In genomic region chr16:38319087-38319486, GRCm38 (mm10) we compare ENCODE assay signal across 41 mouse cellular contexts. TPM values are rescaled to one million over a fixed set of nuclear protein-coding genes. Genes with fewer than 3 reads are reported as not detected.
"Had no signal": no experiment of that assay in that cellular context is flagged by ENCODE, and none has a peak within 500 bp of the region (broad histone marks: within the 10 kb centered on the region; RNA-seq: fewer than 3 reads in every experiment).

No protein-coding gene starts in this region.

- H3K9ac ChIP-seq: heart, embryonic 13.5 days; heart, embryonic 15.5 days; hindbrain, embryonic 13.5 days; hindbrain, embryonic 15.5 days; kidney, embryonic 15.5 days; limb, embryonic 12.5 days had no signal

- H3K4me2 ChIP-seq: heart, embryonic 11.5 days; heart, embryonic 13.5 days; heart, embryonic 15.5 days; hindbrain, embryonic 13.5 days; hindbrain, embryonic 15.5 days; kidney, embryonic 15.5 days; limb, embryonic 12.5 days; liver, embryonic 11.5 days had no signal

- H3K4me1 ChIP-seq: heart, embryonic 13.5 days; hindbrain, embryonic 13.5 days; hindbrain, embryonic 15.5 days; kidney, embryonic 15.5 days; limb, embryonic 12.5 days had no signal

- H3K4me3 ChIP-seq: heart, adult 2 months; heart, embryonic 13.5 days; heart, embryonic 15.5 days; hindbrain, embryonic 13.5 days; hindbrain, embryonic 15.5 days; kidney, embryonic 15.5 days; left cerebral cortex, adult 2 months; limb, embryonic 10.5 days; limb, embryonic 12.5 days had no signal

- H3K36me3 ChIP-seq: heart, embryonic 13.5 days; heart, embryonic 15.5 days; hindbrain, embryonic 13.5 days; hindbrain, embryonic 15.5 days; kidney, embryonic 15.5 days; limb, embryonic 10.5 days; limb, embryonic 12.5 days had no signal

- H3K9me3 ChIP-seq: heart, embryonic 13.5 days; heart, embryonic 15.5 days; hindbrain, embryonic 13.5 days; hindbrain, embryonic 15.5 days; kidney, embryonic 15.5 days; limb, embryonic 10.5 days had no signal

- ATAC-seq: hindbrain, postnatal 0 days; intestine, embryonic 16.5 days had no signal

- DNase-seq: gastrocnemius, postnatal 14 days; gastrocnemius, postnatal 36 days; heart, adult 11 months; heart, adult 2 months; heart, postnatal 14 days; heart, postnatal 36 days; kidney, adult 11 months; kidney, adult 2 months; kidney, adult 9 months; kidney, postnatal 14 days; kidney, postnatal 36 days; layer of hippocampus, adult 9-11 months; layer of hippocampus, postnatal 36 days; liver had no signal

- H3K27ac ChIP-seq: heart, adult 2 months; heart, embryonic 13.5 days; heart, embryonic 15.5 days; hindbrain, embryonic 13.5 days; hindbrain, embryonic 15.5 days; hindbrain, postnatal 0 days; kidney, embryonic 15.5 days; kidney, postnatal 0 days; left cerebral cortex, adult 2 months; limb, embryonic 10.5 days; limb, embryonic 12.5 days had no signal

- H3K27me3 ChIP-seq: heart, embryonic 13.5 days; heart, embryonic 15.5 days; hindbrain, embryonic 13.5 days; hindbrain, embryonic 15.5 days; kidney, embryonic 15.5 days; limb, embryonic 12.5 days had no signal

RNA-seq across cellular contexts. Expression of gene Maats1, which starts 22.9 kb away (rescaled TPM):
- total RNA-seq: gastrocnemius, adult 18-20 months; gastrocnemius, adult 8-10 months; gastrocnemius, postnatal 14 days; gastrocnemius, postnatal 36 days; heart, adult 2 months; heart, postnatal 36 days; hematopoietic stem cell, adult 5-6 weeks had no signal
- polyA plus RNA-seq: intestine, embryonic 14.5 days; limb, embryonic 10.5 days had no signal

RNA-seq across cellular contexts. Expression of gene Nr1i2, which starts 24.5 kb away (rescaled TPM):
- total RNA-seq: gastrocnemius, adult 8-10 months; gastrocnemius, postnatal 14 days; gastrocnemius, postnatal 36 days; heart, adult 2 months; heart, postnatal 14 days; heart, postnatal 36 days; hematopoietic stem cell, adult 5-6 weeks; hindbrain, postnatal 0 days; layer of hippocampus, adult 18-20 months; layer of hippocampus, adult 8-10 months; layer of hippocampus, postnatal 14 days; layer of hippocampus, postnatal 36 days; left cerebral cortex, adult 2 months; left cerebral cortex, postnatal 14 days; left cerebral cortex, postnatal 36 days had no signal
- polyA plus RNA-seq: heart, adult 2 months; heart, embryonic 13.5 days; heart, embryonic 15.5 days; heart, postnatal 0 days; hindbrain, embryonic 11.5 days; hindbrain, embryonic 13.5 days; hindbrain, embryonic 15.5 days; limb, embryonic 10.5 days; limb, embryonic 12.5 days had no signal

RNA-seq across cellular contexts. Expression of gene Gm21987, which starts 27.8 kb away (rescaled TPM):
- total RNA-seq: gastrocnemius, adult 18-20 months; gastrocnemius, adult 8-10 months; gastrocnemius, postnatal 14 days; gastrocnemius, postnatal 36 days; heart, adult 2 months; heart, postnatal 36 days; hematopoietic stem cell, adult 5-6 weeks; hindbrain, postnatal 0 days; layer of hippocampus, adult 18-20 months; layer of hippocampus, postnatal 14 days; layer of hippocampus, postnatal 36 days; left cerebral cortex, adult 2 months; left cerebral cortex, postnatal 14 days; left cerebral cortex, postnatal 36 days had no signal
- polyA plus RNA-seq: gonadal fat pad, adult 2 months; heart, adult 2 months; hindbrain, embryonic 11.5 days; hindbrain, embryonic 13.5 days; hindbrain, embryonic 15.5 days; hindbrain, postnatal 0 days; kidney, adult 2 months; kidney, embryonic 15.5 days; kidney, postnatal 0 days; large intestine, adult 2 months; limb, embryonic 10.5 days; limb, embryonic 12.5 days; limb, embryonic 14.5 days; liver, embryonic 11.5 days had no signal
